Mouse (Mus musculus): Measurements from ENCODE around the gene Mrpl12.

Mrpl12 gene

DNA sequence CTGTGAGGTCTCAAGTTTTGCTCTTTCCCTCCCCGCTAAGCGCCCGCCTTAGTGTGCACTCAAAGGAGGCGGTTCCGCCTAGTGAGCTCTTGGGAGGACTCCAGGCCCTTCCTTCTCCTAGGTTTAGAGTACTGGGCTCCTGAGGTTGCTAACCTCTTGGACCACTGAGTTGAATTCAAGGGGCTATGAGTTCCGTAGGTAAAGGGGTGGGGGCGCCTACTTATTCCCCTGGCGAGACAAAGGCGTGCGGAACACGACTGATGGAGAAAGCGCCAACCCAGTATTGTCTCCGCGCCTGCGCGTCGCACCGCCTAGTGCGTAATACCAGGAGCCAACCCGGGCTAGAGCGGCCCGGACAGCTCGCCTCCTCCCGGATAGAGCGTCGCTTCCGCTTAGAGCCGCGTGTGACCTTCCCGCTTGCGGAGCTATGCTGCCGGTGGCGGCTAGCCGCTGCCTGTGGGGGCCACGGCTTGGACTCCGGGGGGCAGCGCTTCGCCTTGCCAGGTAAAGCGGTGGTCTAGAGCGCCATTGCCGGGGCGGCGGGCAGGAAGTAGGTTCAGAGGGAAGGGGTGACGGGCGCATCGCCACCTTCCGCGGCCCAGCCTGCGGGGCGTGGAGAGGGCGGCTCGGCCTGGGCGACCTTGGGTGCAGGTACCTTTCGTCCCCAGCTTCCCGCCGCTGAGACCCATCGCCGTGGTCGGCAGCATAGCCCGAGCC lies at the start of gene Mrpl12:
Gene Mrpl12, plus strand, starts transcription at position 349 of the 717 bp plus-strand sequence.
- DNase-seq (ENCODE audit: low spot score in 2 of 2), result peak; percentile 88 to 91

DNA sequence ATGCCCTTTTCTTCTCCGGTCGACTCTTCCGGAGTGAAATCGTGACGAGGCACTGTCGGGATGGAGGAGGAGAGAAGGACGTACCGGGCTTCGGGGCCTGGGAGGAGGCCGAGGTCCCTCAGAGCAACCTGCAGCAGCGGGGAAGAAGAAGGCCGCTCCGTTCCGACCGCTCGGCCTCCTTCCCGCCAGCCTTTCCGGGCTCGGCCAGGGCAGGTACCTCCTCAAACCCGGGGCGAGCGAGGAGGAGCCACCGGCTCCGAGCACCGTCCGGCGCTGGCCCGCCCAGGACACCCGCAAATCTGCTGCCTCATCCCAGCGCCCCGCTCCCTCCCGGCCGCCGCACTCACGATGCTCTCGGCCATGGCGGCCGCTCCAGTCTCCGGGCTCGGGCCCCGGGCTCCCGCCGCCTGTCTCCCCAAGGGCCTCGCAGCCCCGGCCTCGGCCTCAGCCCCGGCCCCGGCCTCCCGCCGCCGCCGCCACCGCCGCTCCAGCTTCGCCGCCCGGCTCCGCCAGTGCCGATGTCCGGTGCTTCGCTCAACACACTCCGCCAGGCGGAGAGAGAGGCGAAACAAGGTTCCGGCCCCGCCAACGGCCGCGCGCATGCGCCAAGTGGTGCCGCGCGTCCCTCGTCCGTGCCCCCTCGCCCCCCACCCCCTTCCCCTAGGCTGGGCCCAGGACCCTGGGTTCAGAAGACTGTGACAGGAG lies 47.1 kb upstream of the Mrpl12 start, which contains the start of gene Nploc4:
Gene Nploc4, minus strand, starts transcription at position 557 of the 705 bp plus-strand sequence.
- peak; percentile 77 to 82 for DNase-seq (ENCODE audit: low spot score in 2 of 2)

DNA sequence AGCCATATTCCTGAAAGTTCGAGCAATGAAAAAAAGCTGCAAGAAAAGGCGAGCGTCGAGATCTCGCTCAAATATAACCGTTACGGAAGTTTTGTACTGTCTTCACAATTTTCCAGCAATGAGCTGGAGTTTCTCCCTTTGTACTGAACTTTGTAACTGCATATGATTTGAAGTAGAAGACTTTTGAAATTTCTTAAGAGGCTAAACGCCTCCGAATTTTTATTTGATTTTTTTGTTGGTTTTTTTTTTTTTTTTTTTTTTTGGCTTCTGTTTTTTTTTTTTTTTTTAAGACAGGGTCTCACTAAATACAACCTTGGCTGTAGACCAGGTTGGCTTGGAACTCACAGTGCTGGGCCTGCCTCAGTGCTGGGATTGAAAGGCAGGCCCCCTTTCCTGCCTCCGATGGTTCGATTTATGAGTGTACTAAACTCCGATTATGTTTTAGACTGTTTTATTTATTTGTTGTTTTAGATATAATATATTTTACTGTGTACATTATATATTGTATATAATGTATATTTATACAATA lies 46.5 kb upstream of the Mrpl12 start:
- DNase-seq (ENCODE audit: low spot score in 2 of 2), result no peak

DNA sequence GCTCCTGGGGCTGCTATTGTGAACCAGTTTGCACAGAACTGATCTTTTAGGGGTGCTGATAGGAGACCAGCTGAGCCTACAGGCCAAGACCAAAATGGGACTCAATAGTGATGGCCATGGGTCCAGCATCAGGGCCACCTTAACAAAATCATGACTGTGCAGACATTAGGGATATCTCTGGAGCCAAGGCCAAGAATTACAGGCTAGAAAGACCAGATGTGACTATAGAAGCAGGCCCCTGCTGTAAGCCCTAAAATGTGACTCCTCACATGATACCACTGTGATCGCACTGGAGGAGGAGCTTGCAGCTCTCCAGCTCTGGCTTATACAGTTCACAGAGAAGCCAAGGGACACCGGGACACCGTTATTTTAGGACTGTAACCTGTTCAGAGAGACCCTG lies 42.1 kb upstream of the Mrpl12 start, which contains the start of gene Tspan10:
Gene Tspan10, plus strand, starts transcription at position 301 of the 400 bp plus-strand sequence.
- DNase-seq (ENCODE audit: low spot score in 2 of 2), result no peak

DNA sequence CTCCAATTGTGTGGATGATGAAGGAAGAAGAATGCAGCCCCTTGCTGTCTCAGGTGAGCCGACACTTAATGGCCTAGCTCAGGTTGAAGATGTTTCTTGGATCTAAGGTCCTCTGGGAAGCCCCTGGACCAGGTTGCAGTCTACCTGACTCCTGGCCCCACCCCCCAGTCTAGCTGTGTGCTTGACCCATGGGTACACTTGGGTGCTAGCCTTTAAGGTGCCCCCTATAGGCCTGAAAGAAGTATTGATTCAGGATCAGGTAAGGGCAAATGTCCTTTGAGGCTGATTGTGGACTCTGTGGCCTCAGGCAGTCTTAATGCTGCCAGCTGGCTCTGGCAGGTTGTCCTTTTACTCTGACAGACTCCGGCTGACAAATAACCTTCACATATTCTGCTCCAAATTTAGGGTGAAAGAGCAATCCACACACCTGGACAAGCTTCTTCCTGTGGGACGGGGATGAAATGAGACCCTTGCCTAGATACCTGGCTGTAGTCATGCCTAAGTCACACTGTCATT lies 41.6 kb upstream of the Mrpl12 start:
- no peak for DNase-seq (ENCODE audit: low spot score in 2 of 2)

DNA sequence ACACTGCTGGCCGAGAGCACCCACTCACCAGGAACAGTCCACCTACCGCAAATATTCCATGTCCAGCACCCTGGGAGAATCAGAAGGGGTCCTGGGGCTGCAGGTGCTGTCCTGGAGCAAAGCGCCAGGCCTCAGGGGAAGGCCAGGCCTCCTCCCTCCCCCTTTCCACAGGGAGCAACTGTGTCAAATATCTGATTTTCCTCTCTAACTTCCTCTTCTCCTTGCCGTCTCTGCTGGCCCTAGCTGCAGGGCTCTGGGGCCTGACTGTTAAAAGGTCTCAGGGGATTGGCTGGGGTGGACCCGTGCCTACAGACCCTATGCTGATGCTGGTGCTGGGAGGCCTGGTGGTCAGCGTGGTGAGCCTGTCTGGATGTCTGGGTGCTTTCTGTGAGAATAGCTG lies 40.3 kb upstream of the Mrpl12 start:
- no peak for DNase-seq (ENCODE audit: low spot score in 2 of 2)

DNA sequence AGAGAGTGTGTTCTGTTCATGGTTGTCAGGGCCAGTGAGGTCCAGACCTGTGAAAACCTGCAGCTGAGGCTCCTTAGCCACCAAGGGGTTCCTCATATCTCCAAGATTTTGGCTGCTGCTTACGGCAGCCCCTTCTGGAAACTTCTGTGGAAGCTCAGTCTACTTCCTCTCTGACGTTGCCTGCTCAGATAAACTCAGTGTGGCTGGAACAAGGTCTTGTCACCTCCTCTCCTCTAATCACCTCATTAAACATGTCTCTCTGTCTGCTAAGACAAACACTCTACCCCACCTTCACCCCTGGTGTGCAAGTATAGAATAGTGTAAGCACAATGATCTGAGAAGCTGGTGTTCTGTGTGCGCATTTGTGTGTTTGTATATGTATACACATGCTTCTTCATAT lies 38.9 kb upstream of the Mrpl12 start:
- DNase-seq (ENCODE audit: low spot score in 2 of 2), result no peak

DNA sequence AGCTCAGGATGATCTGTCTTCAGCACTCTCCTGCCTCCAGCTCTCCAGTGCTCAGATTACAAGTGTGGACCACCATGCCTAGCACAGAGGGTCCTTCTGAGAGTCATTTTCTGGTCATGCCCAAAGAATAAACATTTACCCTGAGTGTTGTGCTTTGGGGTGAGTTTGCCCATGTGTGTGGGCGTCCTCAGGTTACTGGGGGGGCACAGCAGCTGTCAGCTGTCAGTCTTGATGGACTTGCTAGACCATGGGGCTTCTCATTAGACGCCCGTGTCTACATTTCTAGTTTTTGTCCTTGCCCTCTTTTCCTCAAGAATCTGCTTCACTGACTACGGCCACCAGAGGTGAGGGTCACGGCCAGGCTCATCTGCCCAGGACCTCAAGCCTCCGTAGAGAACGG lies 37.2 kb upstream of the Mrpl12 start:
- DNase-seq (ENCODE audit: low spot score in 2 of 2), result no peak

DNA sequence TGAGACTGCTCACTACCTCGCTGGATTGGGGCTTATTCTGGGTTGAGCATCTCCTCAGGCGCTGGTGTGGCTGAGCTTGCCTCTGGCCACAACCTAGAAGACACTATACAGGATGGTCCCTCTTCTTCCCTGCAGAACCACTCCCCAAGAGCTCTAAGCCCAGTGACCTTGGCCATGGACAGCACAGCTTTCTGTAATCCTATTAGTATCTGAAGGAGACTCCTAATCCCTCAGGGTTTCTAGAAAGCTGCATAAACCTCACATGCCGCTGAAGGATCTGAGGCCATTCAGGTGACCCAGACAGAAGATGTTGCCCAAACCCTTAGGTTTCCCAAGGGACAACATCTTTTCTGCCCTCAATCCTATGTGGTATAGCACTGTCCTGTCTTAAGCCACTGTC lies 32.2 kb upstream of the Mrpl12 start:
- no peak for DNase-seq (ENCODE audit: low spot score in 2 of 2)

DNA sequence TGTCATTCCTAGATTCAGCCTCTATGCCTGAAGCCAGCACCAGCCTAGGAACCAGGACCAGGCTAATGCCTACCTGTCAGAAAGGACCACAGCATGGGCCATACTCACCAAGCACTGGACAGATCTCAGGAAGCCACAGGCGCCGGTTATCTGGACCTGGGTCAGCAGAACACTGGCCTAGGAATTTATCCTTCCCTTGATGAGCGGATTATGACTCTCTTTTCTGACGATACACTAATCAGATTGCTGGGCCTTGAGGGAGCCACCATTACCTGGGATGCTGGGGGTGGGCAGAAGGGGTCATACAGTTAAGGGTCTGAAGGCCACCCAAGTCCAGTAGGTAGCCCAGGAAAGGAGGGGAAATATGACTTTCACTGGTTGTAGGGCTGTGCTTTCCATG lies 31.1 kb upstream of the Mrpl12 start, which contains the start of gene Pde6g:
Gene Pde6g, minus strand, starts transcription at position 195 of the 400 bp plus-strand sequence.
- DNase-seq (ENCODE audit: low spot score in 2 of 2), result no peak

DNA sequence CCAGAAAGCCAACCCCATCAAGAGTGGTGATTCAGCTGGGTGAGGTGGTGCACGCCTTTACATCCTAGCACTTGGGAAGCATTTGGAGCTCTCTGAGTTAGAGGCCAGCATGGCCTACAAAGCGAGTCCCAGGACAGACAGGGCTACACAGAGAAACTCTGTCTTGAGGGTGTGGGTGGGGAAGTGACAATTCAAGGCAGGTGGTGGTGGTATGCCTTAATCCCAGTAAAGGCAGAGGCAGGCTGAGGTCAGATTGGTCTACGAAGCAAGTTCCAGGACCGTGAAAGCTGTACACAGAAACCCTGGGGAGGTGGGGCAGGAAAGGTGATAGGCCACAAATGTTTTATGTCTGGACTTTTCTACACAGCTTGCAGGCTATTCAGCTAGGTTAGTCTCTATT lies 29.4 kb upstream of the Mrpl12 start:
- DNase-seq (ENCODE audit: low spot score in 2 of 2), result no peak

DNA sequence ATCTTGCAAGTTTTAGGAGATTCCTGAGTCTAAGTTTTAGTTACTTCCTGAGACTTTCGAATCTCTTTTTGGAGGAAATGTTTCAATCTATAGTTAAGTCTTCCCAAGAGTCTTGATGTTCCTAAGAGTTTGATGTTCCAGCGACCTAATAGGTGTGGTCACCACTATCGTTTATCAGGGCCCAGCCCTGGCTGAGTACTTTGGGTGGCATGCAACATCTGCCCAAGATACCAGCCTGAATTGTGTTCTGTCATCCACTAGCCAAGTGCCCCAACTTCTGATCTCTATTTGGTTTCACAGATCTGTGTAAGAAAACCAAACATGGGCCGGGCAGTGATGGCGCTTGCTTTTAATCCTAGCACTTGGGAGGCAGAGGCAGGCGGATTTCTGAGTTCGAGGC lies 29.0 kb upstream of the Mrpl12 start:
- no peak for DNase-seq (ENCODE audit: low spot score in 2 of 2)

DNA sequence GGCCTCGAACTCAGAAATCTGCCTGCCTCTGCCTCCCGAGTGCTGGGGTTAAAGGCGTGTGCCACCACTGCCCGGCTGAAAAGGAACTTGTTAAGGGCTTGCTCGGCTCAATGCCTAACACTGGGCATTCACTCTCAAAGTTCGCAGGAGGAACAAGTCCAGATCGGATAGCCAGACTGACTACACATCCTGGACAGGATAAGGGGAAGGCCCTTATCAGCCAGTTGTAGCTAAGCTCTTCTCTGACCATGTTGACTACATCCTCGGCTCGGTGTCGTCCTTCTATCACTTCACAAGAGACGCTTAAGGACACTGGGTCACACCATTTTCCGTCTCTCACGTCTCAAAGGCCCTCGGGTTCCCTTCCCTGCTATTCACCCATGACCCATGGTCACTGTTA lies 27.0 kb upstream of the Mrpl12 start:
- DNase-seq (ENCODE audit: low spot score in 2 of 2), result no peak

DNA sequence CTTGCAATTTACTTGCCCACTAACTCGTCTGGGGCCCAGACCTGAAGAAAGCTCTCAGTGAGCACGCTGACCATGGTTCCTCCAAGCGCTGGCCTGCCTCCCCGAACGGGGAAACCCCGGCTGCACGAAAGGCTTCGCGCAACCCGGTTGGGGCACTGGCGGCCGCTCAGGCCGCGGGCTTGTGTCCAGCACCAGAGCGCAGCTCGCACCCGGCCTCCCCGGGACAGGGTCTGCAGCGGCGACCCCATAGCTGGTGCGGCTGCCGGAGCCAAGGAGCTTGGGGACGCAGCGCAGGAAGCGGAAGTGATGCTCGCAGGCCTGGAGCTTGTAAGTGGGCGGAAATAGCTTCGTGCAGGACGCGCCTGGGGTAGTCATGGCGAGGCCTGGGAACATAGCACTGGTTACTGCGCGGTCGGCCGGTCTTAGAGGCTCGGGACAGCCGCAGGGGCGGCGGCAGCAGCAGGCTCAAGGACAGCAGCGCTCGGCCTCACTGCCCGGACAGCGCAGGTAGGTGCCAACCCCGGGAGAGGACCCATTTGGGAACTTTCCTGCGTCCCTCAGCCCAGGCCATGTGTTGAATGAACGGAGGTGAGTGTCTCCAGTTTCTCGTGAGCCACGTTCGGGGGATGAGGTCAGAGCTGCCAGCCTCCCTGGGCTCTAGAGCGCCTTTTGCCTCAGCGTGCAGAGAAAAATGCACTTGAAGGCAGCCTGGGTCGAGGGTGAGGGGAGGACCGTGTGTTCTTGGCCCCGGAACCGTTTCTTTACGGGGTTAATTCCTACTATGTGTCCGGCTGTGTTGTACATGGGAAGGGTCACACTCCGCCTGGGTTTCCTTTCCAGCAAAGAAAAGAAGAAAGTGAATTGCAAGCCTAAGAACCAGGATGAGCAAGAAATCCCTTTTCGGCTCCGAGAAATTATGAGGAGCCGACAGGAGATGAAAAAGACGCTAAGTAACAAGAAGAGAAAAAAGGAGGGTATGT lies 26.4 kb upstream of the Mrpl12 start, which contains the start of the genes Oxld1 and Ccdc137:
Gene Oxld1, minus strand, starts transcription at position 297 of the 980 bp plus-strand sequence.
Gene Ccdc137, plus strand, starts transcription at position 344 of the 980 bp plus-strand sequence.
- DNase-seq (ENCODE audit: low spot score in 2 of 2), result peak; percentile 71 to 76

DNA sequence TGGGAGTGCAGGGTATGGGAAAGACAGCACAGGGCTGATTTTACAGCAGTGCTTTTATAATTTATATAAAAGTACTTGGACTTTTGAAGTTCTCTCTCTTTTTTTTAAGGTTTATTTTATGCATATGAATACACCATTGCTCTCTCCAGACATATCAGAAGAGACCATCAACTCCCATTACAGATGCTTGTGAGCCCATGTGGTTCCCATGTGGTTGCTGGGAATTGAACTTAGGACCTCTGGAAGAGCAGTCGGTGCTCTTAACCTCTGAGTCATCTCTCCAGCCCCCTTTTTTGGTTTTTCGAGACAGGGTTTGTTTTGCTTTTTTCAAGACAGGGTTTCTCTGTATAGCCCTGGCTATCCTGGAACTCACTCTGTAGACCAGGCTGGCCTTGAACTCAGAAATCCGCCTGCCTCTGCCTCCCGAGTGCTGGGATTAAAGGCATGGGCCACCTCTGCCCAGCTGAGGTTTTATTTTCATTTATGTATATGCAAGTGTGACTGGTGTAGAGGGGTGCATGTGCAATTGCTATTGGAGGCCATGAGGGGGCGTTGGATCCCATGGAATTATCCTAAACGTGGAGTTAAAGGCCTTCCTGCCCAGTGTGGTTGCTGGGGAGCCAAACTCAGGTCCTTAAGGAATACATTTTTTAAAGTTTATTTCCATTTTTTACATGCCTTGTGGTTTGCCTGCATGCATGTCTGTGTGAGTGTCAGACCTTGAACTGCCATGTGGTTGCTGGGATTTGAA lies 25.4 kb upstream of the Mrpl12 start:
- no peak for DNase-seq (ENCODE audit: low spot score in 2 of 2)

DNA sequence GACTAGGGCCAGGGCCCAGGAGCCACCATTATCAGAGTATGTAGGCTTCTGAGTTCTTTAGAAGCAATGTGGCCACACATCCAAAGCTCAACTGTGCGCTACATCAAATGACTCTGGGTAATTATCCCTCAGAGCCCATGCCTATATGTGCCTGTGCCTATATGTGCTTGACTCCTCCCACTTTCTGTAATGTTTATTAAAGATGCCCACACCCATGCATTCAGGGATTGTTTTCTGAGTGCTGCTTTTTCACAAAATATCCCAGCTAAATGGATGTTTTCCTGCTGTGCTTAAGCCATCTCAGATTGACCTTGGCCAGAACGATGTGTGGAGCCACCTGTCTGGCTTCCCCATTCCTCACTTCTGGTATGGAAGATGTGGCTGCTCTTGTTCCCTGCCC lies 20.9 kb upstream of the Mrpl12 start:
- DNase-seq (ENCODE audit: low spot score in 2 of 2), result no peak

DNA sequence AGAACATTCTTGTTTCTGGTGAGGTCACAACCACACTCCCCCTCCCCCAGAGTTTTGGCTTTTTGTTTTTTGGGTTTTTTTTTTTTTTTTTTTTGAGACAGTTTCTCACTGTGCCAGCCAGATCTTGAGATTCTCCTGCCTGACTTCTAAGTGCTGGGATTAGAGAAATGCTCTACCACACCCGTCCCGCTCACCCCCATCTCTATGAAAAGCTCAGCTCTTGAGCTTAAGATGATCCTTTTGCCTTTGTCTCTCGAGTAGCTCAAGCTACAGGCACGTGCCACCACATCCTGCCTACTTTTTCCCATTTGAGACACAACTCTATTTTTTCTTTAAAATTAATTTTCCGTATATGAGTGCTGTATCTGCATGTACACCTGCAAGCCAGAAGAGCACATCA lies 20.0 kb upstream of the Mrpl12 start:
- no peak for DNase-seq (ENCODE audit: low spot score in 2 of 2)

DNA sequence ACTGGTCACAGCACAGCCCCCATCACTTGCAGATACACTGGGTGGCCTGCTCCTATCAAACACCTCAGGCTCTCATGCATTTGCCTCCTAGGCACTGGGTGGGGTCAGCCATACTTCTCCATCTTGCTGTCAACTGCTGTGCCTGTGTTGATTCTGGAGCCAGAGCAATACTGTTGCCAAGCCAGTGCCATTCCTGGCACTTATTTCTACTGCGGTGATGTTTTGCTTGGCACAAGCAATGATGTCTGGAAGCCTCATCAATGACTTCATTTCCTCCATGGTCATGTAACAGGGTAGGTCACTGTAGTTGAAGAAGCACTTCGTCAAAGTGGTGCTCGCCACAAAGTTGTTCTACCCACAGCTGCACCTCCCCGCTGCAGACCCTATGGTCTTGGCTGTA lies 18.9 kb upstream of the Mrpl12 start:
- no peak for DNase-seq (ENCODE audit: low spot score in 2 of 2)

DNA sequence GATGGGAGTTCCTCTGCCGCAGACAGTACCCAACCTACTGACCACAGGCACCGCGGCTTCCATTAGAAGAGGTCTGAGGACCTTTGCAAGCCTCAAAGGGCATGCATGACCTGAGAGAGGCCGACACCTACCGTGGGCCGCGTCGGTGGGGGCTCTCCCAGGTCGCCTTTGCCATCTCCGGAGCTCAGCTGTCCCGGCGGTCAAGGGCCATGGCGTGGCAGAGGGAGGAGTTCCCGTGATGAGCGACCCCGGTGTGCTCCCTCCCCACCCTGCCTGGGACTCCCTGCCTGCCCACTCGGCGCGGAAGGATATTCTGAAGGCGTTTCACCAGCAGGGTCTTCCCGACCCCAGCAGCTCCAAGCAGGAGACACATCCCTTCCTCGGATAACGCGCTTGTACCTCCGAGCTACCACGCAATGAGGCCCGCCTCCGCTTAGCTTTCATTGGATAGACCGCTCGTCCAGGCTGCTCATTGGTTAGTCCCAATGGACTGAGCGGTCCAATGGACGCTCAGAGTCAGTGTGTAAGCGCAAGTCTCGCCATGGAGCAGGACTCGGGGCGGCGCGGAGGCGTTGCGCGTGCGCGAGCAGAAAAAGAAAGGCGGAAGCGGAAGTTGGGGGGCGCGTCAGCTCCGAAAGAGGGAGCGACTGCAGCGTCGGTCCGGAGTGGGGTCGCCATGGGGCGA lies 17.2 kb upstream of the Mrpl12 start, which contains the start of gene Arl16:
Gene Arl16, minus strand, starts transcription at position 557 of the 685 bp plus-strand sequence.
- peak; percentile 95 for DNase-seq (ENCODE audit: low spot score in 2 of 2)

DNA sequence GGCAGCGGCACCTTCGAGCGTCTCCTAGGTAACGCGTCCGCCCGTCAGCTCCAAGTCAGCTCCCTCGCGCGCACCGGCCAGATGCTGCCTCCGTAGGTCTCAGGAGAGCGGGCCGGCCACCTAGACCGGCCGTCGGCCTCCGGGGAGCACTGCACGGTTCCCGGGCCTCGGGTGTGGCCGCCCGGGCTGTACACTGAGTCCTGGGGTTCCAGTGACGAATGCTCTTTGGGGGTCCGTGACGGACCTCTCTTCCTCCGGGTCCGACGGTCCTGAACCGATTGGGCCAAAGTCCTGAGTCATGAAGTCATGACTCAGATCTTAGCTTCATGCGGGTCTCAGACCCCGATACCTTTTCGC lies 16.7 kb upstream of the Mrpl12 start:
- no peak for DNase-seq (ENCODE audit: low spot score in 2 of 2)

Measured in spleen, postnatal 36 days (tissue).